Mouse (Mus musculus) adrenal gland, postnatal 25 days (tissue): Measurements from ENCODE around the gene Ctnna2. TPM values are rescaled to one million over a fixed set of nuclear protein-coding genes. Genes with fewer than 3 reads are reported as not detected.

ENCODE experiments used
- DNase-seq: peaks from one replicate; pipeline ENCODE4 v3.0.0; 2021; ENCODE audit warnings: mixed read lengths
- total RNA-seq: library from RNA; stranded (reverse); gene quantifications from 2 replicates; pipeline ENCODE4 v1.2.3, GENCODE M21; 2021

The Ctnna2 gene
- total RNA-seq, 1 experiment from 2014 or later = 2.6 TPM

DNA sequence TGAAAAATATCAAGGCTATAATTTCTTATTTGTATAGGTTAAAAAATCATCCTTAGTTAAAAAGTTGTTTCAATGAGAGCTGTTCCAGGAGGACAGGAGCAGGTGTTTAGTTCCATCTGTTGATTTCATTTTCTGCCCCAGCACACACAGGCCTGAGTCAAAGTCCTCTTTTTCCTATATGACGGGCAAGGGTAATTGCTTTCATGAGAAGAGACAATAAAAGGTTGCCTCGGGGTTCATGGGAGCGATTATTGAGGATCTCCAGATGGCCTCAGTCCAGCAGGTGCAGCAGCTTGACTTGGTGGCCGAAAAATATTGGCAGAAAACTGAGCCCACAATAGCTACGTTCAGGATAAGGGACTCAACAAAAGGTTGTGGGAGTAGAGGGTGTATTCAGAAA lies 859.0 kb downstream of the Ctnna2 start:
- DNase-seq = no peak

DNA sequence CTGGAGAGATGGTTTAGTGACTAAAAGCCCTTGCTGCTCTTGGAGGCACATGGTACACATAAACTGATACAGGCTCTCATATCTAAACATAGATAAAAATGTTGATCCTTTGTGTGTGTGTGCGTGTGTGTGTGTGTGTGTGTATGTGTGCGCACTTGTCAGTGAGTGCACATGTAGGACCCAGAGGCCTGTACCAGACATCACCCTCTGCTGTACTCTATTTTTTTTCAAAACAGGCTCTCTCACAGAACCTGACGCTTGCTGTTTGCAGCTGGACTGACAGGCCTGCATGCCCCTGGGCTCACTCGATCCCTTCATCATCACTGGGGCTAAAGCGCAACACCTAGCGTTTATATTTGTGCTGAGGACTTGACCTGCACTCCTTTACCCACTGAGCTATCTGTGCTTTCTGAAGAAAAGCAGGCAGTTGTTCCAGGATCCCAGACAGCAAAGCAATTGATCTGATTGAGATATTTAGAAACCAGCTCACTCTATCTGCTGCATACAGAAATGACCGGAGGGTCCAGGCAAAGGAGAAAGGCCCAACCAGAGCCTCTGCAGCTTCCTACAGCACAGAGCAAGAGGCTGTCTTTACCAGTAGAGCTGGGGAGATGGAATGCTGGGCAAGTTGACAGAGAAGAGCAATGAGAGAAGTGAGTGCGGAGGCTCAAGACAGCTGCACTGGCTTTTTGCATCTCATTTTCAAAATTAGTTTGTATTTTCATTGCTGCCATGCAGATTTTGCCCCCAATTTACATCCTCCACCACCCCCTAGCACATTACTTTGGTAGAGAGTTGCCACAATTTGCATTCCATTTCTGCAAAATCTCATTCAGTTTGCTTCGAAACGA lies 870.2 kb downstream of the Ctnna2 start:
- no peak for DNase-seq

DNA sequence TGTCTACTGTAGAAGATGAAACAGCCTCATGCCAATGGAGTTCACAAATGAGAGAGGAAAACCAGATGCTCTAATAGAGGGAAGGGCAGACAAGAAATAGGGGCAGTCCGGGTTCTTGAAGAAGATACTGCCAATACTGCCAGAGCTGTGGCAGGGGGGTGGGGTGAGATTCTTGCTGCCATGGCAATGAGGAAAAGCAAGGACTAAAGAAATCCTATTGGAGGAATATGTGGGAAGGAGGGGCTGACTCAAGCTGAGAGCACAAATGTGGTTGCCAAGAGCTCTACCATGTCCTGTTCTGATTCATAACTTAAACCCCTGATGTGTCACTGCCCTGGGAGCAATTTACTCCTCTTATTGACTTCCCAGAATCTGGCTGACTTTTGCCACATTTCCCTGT lies 878.5 kb downstream of the Ctnna2 start:
- DNase-seq = no peak

DNA sequence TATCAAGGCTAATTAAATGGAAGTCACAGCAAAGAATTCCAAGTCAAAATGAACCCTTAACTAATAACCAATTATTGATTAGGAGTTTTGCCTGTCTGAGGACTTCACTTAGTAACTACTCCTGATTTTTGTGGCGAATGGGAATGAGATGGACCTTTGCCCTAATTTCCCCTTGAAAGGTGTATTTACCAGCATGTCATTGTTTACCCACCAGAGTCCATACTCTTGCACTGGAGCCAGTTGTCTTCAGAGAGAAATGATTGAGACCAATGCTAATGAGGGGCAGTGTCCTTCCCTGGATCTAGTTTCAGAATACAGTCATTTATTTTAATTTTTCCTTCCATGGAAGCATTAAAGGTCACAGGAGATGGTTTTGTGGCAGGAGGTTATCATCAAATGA lies 881.0 kb downstream of the Ctnna2 start:
- DNase-seq = no peak

DNA sequence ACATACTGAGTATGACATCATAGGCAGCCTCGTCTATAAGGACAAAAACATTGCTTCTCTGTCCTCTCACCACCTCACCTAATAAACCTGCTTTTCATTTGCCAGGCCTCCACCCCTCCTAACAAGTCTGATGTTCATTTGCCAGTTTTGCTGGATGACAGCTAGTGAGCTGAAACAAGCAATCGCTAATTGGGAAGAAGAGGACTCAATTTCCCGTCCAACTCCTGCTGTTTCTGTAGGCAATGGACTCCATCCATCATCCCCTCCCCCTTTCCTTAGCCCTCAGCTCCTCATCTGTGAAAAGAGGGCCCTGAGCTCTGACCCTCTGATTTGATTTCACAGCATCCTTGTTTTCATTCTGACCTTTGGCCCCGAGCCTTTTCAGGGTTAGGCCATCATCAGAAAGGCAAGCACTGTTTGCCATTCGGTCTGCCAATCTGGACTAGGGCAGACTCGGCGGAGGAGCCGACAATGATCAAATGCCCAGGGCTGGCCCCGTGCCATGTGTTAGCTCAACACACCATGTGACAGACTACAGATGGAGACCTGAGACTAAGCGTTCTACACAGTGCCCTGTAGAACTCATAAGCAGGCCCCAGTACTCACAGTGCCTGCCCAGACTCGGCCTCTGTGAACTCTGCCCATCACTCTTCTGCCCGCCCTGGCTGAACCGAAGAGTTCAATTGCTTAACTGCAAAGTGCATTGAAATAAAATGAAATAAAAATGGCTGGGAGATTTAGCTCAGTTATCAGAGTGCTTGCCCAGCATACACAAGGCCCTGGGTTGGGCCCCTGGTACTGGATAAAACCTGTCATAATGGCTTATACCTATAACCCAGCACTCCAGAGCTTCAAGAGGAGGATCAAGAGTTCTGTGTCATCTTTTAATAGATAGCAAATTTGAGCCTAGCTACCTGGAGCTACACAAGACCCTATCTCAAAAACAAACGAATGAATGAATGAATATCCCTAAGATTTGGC lies 903.8 kb downstream of the Ctnna2 start:
- DNase-seq = peak; percentile 65

DNA sequence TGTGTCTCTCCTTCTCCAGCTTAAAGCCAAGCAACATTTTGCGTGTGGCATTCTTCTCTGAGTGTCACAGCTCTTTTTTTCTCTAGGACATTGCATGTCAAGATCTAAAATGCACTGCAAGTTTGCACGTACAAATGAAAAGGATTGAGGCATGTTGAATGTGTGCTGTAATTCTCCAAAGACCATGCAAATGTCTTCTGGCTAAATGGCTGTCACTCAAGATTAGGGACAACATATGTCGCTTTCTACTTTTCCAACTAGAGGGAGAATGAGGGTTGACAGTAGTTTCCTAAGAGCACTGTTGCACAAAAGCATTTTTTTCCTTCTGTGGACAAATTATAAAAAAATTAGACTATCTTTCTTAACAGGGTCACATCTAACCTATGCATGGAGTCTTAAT lies 909.9 kb downstream of the Ctnna2 start:
- no peak for DNase-seq

DNA sequence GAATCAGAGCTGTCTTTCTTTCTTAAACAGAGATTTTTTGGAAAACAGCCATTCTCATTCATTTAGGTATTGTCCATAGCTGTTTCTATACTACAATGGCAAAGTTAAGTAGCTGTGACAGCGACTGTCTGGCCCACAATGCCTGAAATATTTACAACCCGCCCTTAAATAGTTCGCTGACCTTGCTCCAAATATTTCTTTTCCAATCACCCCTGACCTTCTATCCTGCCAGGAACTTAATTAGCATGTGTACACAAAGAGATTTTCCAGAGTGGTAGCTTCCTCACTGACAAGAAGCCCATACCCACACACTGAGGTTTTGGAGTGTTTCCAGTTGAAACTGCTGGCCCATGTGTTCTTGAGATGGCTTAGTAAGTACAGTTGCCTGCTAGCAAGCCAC lies 928.8 kb downstream of the Ctnna2 start:
- DNase-seq = no peak

DNA sequence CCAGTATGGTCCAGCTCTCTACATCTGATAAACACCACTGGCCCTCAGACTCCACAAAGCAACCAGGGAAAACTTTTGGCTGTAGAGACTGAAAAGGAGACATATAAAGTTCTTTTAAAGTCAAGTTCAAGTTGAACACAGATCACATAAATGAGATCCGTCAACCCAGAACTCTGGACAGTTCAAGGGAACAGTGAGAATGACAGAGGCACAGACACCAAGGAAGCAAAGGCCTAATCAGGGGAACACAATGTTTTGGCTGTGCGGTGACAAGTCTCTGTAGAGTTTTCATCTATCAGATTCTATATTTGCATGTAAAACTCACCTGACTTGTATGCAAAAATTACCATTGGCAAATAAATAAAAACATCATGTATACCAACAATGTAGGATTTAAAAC lies 929.3 kb downstream of the Ctnna2 start:
- no peak for DNase-seq

DNA sequence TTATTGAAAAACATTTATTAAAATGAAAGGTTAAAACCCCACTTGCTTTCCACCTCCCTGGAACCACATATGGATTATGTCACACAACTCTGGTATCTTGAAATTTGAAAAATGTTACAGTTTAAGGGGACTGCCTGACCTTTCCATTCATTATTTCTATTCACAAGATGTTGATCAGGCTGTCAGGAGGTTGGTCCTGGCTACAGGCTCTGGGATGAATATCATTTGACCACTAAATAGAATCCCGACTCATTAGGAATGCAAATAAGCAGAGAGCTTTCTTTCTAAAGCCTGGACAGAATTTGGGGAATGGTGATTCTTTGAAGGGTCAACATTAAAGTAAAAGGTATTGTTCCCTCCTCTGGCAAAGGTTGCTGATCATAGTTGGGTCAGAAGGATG lies 931.9 kb downstream of the Ctnna2 start:
- no peak for DNase-seq

DNA sequence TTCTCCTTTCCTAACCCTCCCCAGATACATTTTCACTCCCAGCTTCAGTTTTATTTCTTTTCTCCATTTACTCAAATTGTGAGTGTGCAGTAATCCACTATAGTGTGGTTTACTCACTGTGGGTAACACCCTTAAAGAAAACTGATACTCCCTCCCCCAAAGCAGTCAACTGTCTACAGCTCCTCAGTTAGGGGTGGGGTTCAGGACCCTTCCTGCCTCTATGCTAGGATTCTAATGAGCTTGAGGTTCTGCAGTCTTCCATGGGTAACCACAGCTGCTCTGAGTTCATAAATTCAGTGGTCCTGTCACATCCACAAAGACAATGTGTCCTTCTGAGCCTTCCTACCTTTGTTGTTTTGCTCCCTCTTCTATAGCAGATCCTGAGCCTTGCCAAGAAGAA lies 954.4 kb downstream of the Ctnna2 start:
- DNase-seq = no peak

DNA sequence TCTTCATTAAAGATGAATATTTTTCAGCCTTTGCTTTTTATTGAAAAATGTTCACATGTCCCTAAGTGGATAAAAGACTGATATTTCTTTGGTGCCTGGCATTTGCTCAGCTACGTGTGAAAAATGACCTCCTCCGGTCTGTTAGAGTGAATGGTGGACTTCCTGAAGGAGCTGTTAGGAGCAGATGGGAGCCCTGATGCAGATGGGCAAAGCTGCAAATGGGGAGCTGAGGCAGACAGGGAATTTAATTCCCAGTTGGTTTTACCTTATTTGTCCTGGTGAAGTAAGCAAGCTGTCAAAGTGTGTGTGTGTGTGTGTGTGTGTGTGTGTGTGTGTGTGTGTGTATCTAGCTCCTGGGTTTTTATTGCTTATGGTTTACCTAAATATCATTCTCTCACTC lies 966.3 kb downstream of the Ctnna2 start:
- DNase-seq = no peak

DNA sequence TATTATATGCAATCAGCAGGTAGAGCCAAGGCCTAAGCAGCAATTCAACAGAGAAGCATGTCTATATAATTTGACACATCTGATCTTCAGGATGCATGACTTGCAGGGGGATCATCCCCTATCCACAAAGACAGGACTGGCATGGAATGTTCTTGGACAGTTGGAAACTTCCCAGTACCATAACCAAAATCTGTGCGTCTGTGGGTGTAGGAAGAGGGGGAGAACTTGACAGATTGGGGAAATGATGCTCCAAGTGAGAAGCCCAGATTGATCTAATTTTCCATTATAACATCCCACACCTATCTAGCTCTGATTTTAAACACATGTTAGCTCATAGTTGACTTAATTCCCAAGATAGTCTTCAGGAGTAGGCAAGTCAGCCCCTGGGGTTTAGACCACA lies 968.5 kb downstream of the Ctnna2 start:
- DNase-seq = no peak

DNA sequence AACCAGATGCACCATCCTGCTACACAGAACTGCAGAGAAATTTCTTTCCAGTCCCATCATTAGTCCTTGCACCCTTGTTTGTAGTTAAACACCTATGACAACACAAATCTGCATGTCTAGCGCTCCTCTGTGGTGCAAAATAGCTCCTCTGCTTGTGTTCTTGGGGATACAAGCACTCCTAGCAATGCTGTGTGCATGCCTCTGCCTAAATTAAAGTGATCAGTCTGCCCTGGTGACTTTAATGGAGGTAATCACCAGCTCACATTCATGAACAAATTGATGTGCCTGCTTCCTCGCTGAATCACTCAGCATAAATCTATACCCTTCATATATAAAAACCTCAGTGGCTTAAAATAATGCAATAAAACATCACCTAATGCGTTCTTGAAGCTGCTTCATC lies 987.4 kb downstream of the Ctnna2 start:
- no peak for DNase-seq

DNA sequence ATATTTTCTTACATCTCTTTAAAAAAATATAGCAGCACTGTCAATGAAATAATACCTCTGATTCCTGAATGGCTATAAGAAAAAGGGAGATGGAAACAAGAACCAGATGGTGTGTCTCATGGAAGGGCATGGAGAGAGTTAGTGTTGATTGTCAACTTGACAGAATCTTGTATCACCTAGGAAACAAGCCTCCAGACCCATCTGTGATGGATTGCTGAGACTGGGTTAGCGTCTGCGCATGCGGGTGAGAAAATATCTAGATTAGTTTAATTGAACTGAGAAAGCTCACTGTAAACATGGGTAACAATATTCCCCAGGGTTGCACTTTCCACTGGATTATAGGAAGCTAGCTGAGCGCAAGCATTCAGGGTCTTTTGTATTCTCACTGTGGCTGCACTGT lies 994.7 kb downstream of the Ctnna2 start:
- no peak for DNase-seq

DNA sequence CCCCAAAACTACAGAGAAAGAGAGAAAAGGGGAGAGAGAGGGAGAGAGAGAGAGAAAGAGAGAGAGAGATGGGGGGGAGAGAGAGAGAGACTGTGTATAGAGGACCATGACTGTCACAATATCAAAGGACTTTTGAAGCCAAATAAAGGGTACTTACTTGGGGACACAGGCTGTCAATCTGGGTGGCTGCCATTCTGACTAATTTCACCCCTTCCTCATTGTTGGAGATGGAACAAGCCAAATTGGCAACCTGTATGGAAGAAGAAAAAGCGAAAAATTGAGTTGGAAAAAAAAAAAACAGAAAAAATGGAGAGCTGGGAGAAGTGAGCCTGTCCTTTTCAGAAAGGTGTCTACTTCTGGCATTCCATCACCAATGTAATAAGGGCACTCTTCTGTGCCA lies 997.8 kb downstream of the Ctnna2 start:
- no peak for DNase-seq

DNA sequence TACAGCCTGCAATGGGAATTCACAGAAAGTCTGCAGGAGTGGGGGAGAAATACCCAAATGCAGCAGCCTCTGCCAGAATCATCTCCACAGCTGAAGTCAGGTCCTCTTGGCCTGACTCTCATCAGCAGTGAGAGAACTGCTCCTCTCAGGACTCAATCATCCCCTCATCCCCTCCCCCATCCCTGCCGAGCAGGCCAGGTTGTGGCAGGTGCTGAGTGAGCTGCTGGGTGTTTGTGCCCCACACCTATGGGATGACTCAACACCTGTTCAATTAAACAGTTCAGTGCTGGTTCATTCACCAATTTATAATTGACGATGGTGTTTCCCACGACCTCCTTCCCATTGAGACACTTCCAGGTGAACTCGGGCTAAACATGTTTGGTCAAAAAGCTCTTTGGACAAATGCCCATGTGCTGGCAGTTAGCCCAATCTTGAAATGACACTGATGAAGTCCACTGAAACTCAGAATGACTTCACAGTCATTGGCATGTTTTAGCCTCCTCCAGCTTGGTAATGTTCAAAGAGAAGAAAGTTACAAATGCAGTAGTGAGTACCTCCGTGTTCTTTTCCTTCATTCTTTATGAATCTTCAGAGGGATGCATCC lies 1000.1 kb downstream of the Ctnna2 start:
- no peak for DNase-seq

DNA sequence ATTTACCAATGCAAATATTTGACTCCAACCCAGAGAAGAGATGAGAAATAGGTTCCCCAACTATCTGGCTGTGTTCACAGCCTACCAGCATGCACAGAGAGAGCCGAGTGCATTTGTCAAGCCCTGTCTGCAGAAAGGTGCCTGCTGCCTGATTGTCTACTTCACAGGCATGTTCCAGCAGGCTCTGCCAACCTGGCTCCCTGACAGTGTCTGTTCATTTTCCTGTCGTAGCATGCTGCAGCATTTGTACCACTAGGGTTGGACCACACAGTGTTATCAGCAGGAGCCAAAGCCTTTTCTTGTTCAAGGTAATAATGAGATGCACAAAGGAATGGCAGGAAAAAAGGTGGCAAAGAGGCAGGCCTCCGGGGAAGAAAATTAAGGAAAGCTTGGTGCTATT lies 1001.7 kb downstream of the Ctnna2 start:
- no peak for DNase-seq

DNA sequence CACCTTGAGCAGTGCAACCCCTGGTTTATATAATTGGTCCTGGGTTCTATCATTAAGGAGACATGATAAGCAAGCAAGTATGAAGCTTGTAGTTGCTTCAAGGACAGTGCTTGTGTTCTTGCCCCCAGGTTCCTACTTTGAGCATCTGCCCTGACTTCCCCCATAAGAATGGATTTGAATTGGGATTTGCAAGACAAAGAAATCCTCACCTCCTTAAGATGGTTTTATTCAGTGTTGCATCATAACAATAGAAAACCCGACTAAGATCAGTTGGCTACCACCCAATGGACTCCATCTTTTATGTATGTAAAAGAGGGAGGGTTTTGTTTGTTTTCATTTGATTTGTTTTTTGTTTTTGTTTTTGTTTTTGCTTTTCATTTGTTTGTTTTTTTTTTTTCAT lies 1005.2 kb downstream of the Ctnna2 start:
- DNase-seq = no peak

DNA sequence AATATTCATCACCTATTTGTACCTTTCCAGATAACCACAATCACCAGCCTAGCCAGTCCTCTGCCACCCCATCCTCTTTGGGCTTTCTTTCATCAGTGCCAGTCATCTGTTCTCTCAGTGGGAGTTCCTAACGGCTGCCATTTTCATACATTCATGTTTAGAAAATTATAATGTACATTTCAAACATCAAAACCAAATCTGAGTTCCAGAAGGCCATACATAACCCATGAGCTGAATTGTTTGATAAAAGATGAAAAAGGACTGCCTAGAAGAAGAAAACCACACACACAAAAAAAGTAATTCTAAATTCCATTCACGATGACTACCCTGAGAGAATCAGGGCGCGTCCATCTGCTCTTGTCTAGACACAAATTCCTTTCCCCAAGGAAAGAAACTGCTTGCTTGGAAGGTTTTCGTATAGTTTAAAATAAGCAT lies 1014.5 kb downstream of the Ctnna2 start:
- DNase-seq = no peak

DNA sequence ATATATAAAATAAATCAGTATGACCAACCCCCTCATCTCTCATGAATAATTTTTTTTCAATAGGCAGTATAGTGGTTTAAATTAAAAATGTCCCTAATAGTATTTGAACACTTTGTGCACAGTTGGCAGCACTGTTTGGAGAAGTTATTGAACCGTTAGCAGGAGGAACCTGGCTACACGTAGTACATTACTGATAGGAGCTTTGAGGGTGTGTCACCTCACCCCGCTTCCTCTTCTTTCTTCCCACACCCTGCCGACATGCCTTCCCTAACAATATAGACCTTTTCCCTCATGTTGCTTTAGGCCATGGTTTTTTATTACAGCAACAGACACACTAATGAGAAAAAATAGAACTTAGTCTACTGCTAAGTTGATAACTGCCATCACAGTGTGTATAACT lies 1071.4 kb downstream of the Ctnna2 start:
- DNase-seq = no peak

DNA sequence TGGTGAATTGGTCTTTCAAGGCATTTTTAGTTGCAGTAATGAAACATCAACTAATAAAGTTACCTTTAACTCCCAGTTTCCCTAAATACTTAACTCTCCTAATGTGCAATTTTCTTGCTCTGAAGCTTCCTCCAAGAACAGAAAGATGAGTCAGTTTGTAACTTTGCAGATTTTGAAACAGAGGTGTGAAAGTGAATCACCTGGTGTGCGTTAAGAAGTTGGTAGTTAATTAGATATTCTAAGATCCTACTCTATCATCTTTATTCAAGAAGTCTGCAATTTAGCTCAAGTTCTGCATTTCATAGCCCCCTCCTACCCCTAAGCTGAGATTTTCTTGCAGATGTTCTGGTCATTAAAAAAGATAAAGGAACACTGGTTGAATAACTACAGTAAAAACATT lies 1082.3 kb downstream of the Ctnna2 start:
- DNase-seq = no peak
